Mouse (Mus musculus): ENCODE data around the gene Cdc26. TPM values are rescaled to one million over a fixed set of nuclear protein-coding genes. Genes with fewer than 3 reads are reported as not detected.
A peak's percentile ranks its signal among the peaks of the same experiment; 100 is the strongest.

The Cdc26 gene
- polyA plus RNA-seq, 1 experiment from 2014 or later: 128 TPM

- Histone ChIP-seq H3K4me1 (ENCODE audit: control insufficient read depth, insufficient read depth, low read length) (no peaks in the 10 kb centered on the region), H3K9ac (ENCODE audit: low read length) (no peak overlapping the region), H3K36me3 (ENCODE audit: control insufficient read depth, insufficient read depth, low read length) (no peaks in the 10 kb centered on the region), H3K4me2 (ENCODE audit: low read depth, low read length) (no peak overlapping the region), H3K9me3 (replicated peaks; ENCODE audit: control insufficient read depth, low read length) (no peaks in the 10 kb centered on the region), H3K4me3 (replicated peaks; ENCODE audit: low read length) (no peak overlapping the region), H3K27ac (ENCODE audit: low read length) (no peak overlapping the region), H3K27me3 (ENCODE audit: control insufficient read depth, insufficient read depth, low read length) (no peaks in the 10 kb centered on the region)
- no peak for ATAC-seq (ENCODE audit: insufficient read depth, low FRiP score)
- WGBS: 73% methylated on average over 4 of the region's 4 CpGs
Measured at GRCm38 (mm10) chr4:62431522-62431921, 23.1 kb upstream of the Cdc26 start.

- Histone ChIP-seq H3K4me1 (ENCODE audit: control insufficient read depth, insufficient read depth, low read length) (no peaks in the 10 kb centered on the region), H3K9ac (ENCODE audit: low read length) (no peak overlapping the region), H3K4me3 (replicated peaks; ENCODE audit: low read length) (no peak overlapping the region), H3K27me3 (ENCODE audit: control insufficient read depth, insufficient read depth, low read length) (no peaks in the 10 kb centered on the region), H3K27ac (ENCODE audit: low read length) (no peak overlapping the region), H3K9me3 (replicated peaks; ENCODE audit: control insufficient read depth, low read length) (no peaks in the 10 kb centered on the region), H3K4me2 (ENCODE audit: low read depth, low read length) (no peak overlapping the region), H3K36me3 (ENCODE audit: control insufficient read depth, insufficient read depth, low read length) (no peaks in the 10 kb centered on the region)
- ATAC-seq (ENCODE audit: insufficient read depth, low FRiP score): no peak
Measured at GRCm38 (mm10) chr4:62430678-62431077, 22.2 kb upstream of the Cdc26 start.

GRCm38 (mm10) chr4:62429616-62430015 lies 21.2 kb upstream of the Cdc26 start:
- no peak overlapping the region for H3K4me2 ChIP-seq (ENCODE audit: low read depth, low read length)
- no peak overlapping the region for H3K27ac ChIP-seq (ENCODE audit: low read length)
- H3K27me3 ChIP-seq (ENCODE audit: control insufficient read depth, insufficient read depth, low read length): no peaks in the 10 kb centered on the region
- no peaks in the 10 kb centered on the region for H3K9me3 ChIP-seq (replicated peaks; ENCODE audit: control insufficient read depth, low read length)
- ATAC-seq (ENCODE audit: insufficient read depth, low FRiP score): no peak
- WGBS: 84% methylated on average over 9 of the region's 9 CpGs
- no peak overlapping the region for H3K4me3 ChIP-seq (replicated peaks; ENCODE audit: low read length)
- H3K4me1 ChIP-seq (ENCODE audit: control insufficient read depth, insufficient read depth, low read length): no peaks in the 10 kb centered on the region
- H3K9ac ChIP-seq (ENCODE audit: low read length): no peak overlapping the region
- no peaks in the 10 kb centered on the region for H3K36me3 ChIP-seq (ENCODE audit: control insufficient read depth, insufficient read depth, low read length)

GRCm38 (mm10) chr4:62427978-62428758 lies 19.7 kb upstream of the Cdc26 start:
- Histone ChIP-seq H3K27me3 (ENCODE audit: control insufficient read depth, insufficient read depth, low read length) (no peaks in the 10 kb centered on the region), H3K4me2 (ENCODE audit: low read depth, low read length) (no peak overlapping the region), H3K4me1 (ENCODE audit: control insufficient read depth, insufficient read depth, low read length) (no peaks in the 10 kb centered on the region), H3K36me3 (ENCODE audit: control insufficient read depth, insufficient read depth, low read length) (no peaks in the 10 kb centered on the region), H3K4me3 (replicated peaks; ENCODE audit: low read length) (no peak overlapping the region), H3K27ac (ENCODE audit: low read length) (no peak overlapping the region), H3K9ac (ENCODE audit: low read length) (no peak overlapping the region), H3K9me3 (replicated peaks; ENCODE audit: control insufficient read depth, low read length) (no peaks in the 10 kb centered on the region)
- 69% methylated on average over 17 of the region's 17 CpGs for WGBS
- ATAC-seq (ENCODE audit: insufficient read depth, low FRiP score): no peak

GRCm38 (mm10) chr4:62425891-62426290 lies 17.4 kb upstream of the Cdc26 start:
- WGBS: 86% methylated on average over 4 of the region's 4 CpGs
- Histone ChIP-seq H3K27me3 (ENCODE audit: control insufficient read depth, insufficient read depth, low read length) (no peaks in the 10 kb centered on the region), H3K9me3 (replicated peaks; ENCODE audit: control insufficient read depth, low read length) (no peaks in the 10 kb centered on the region), H3K36me3 (ENCODE audit: control insufficient read depth, insufficient read depth, low read length) (peaks cover 15% of the 10 kb centered on the region), H3K27ac (ENCODE audit: low read length) (no peak overlapping the region), H3K4me1 (ENCODE audit: control insufficient read depth, insufficient read depth, low read length) (no peaks in the 10 kb centered on the region), H3K9ac (ENCODE audit: low read length) (no peak overlapping the region), H3K4me3 (replicated peaks; ENCODE audit: low read length) (no peak overlapping the region), H3K4me2 (ENCODE audit: low read depth, low read length) (no peak overlapping the region)
- ATAC-seq (ENCODE audit: insufficient read depth, low FRiP score): no peak

- ATAC-seq (ENCODE audit: insufficient read depth, low FRiP score): no peak
- WGBS: 92% methylated on average over 6 of the region's 6 CpGs
- Histone ChIP-seq H3K9ac (ENCODE audit: low read length) (no peak overlapping the region), H3K4me1 (ENCODE audit: control insufficient read depth, insufficient read depth, low read length) (no peaks in the 10 kb centered on the region), H3K4me3 (replicated peaks; ENCODE audit: low read length) (no peak overlapping the region), H3K27ac (ENCODE audit: low read length) (no peak overlapping the region), H3K9me3 (replicated peaks; ENCODE audit: control insufficient read depth, low read length) (no peaks in the 10 kb centered on the region), H3K27me3 (ENCODE audit: control insufficient read depth, insufficient read depth, low read length) (no peaks in the 10 kb centered on the region), H3K4me2 (ENCODE audit: low read depth, low read length) (no peak overlapping the region), H3K36me3 (ENCODE audit: control insufficient read depth, insufficient read depth, low read length) (peaks cover 49% of the 10 kb centered on the region)
Measured at GRCm38 (mm10) chr4:62419091-62419490, 10.6 kb upstream of the Cdc26 start.

- Histone ChIP-seq H3K36me3 (ENCODE audit: control insufficient read depth, insufficient read depth, low read length) (peaks cover 49% of the 10 kb centered on the region), H3K4me2 (ENCODE audit: low read depth, low read length) (no peak overlapping the region), H3K27me3 (ENCODE audit: control insufficient read depth, insufficient read depth, low read length) (no peaks in the 10 kb centered on the region), H3K4me1 (ENCODE audit: control insufficient read depth, insufficient read depth, low read length) (no peaks in the 10 kb centered on the region), H3K4me3 (replicated peaks; ENCODE audit: low read length) (no peak overlapping the region), H3K9me3 (replicated peaks; ENCODE audit: control insufficient read depth, low read length) (no peaks in the 10 kb centered on the region), H3K27ac (ENCODE audit: low read length) (no peak overlapping the region), H3K9ac (ENCODE audit: low read length) (no peak overlapping the region)
- no peak for ATAC-seq (ENCODE audit: insufficient read depth, low FRiP score)
- 89% methylated on average over 8 of the region's 8 CpGs for whole genome bisulfite sequencing
Measured at GRCm38 (mm10) chr4:62418448-62418847, 10.0 kb upstream of the Cdc26 start.

GRCm38 (mm10) chr4:62411606-62412005 lies 3.2 kb upstream of the Cdc26 start:
- no peak for ATAC-seq (ENCODE audit: insufficient read depth, low FRiP score)

GRCm38 (mm10) chr4:62410325-62410724 lies 1.9 kb upstream of the Cdc26 start:
- Histone ChIP-seq H3K36me3 (ENCODE audit: control insufficient read depth, insufficient read depth, low read length) (peaks cover 16% of the 10 kb centered on the region), H3K9ac (ENCODE audit: low read length) (0 out of 2 replicates have a peak overlapping the region, but pooled peaks have one; percentile 88), H3K9me3 (replicated peaks; ENCODE audit: control insufficient read depth, low read length) (no peaks in the 10 kb centered on the region), H3K27me3 (ENCODE audit: control insufficient read depth, insufficient read depth, low read length) (no peaks in the 10 kb centered on the region), H3K4me2 (ENCODE audit: low read depth, low read length) (peak overlapping the region; percentile 88), H3K27ac (ENCODE audit: low read length) (no peak overlapping the region), H3K4me3 (replicated peaks; ENCODE audit: low read length) (no peak overlapping the region), H3K4me1 (ENCODE audit: control insufficient read depth, insufficient read depth, low read length) (peaks cover 11% of the 10 kb centered on the region)
- 76% methylated on average over 2 of the region's 2 CpGs for WGBS
- ATAC-seq (ENCODE audit: insufficient read depth, low FRiP score): no peak

More at GRCm38 (mm10) chr4:62411606-62412005, 3.2 kb upstream of the Cdc26 start:
- H3K9ac ChIP-seq (ENCODE audit: low read length): no peak overlapping the region
- no peaks in the 10 kb centered on the region for H3K9me3 ChIP-seq (replicated peaks; ENCODE audit: control insufficient read depth, low read length)
- H3K4me3 ChIP-seq (replicated peaks; ENCODE audit: low read length): no peak overlapping the region
- peaks cover 11% of the 10 kb centered on the region for H3K4me1 ChIP-seq (ENCODE audit: control insufficient read depth, insufficient read depth, low read length)
- no peak overlapping the region for H3K27ac ChIP-seq (ENCODE audit: low read length)
- peaks cover 29% of the 10 kb centered on the region for H3K36me3 ChIP-seq (ENCODE audit: control insufficient read depth, insufficient read depth, low read length)
- 93% methylated on average over 10 of the region's 10 CpGs for WGBS
- H3K4me2 ChIP-seq (ENCODE audit: low read depth, low read length): no peak overlapping the region
- H3K27me3 ChIP-seq (ENCODE audit: control insufficient read depth, insufficient read depth, low read length): no peaks in the 10 kb centered on the region

All from stomach, embryonic 16.5 days (tissue).